Mouse (Mus musculus) T-helper 1 cell (primary cell): Measurements from ENCODE around the gene Anapc15.

Source experiments
- in situ Hi-C: fragments of 300-600 bp; cut with MboI, MseI; formaldehyde crosslinking; loops from one replicate; pipeline ENCODE4 v1.15.1; 2025; ENCODE audit warnings: high pct_unique_total_duplicates

Gene Anapc15

DNA sequence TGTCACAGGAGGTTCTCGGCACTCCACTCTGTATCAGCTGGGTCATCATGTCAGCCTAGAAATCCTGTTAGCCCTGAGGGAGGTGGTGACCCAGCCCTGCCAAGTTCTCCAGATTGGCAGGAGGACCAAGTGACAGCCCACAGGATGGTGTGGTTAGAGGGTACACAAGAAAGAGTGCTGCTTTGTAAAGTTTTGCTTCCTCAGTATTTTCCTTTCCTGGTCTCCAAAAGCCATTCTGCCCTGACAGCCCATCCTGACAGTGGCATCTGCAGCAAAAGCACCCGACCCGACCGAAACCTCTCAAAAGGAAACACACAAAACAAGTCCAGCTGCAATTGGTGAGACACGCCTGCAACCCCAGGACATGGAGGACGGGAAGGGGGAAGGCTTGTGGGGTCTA is 19.3 kb upstream of the Anapc15 start:
- in situ Hi-C loops: loop anchor here (25.0 kb wide), 1 partner anchor 182 kb away; the partner anchor contains the start of gene Clpb

DNA sequence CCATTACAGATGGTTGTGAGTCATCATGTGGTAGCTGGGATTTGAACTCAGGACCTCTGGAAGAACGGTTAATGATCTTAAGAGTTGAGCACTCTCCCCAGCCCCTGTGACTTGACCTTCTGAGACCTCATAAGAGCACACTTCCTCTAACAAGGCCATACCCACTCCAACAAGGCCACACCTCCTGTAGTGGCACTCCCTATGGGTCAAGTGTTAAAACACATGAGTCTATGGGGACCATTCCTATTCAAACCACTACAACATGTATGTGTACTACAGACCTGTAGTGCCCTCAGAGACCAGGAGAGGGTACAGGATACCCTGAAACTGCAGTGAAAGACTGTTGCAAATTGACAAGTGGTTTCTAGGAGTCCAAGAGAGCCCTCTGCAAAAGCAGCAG is 15.6 kb upstream of the Anapc15 start:
- in situ Hi-C loops: loop anchor here (25.0 kb wide), 1 partner anchor 186 kb away; the partner anchor contains the start of gene Clpb

DNA sequence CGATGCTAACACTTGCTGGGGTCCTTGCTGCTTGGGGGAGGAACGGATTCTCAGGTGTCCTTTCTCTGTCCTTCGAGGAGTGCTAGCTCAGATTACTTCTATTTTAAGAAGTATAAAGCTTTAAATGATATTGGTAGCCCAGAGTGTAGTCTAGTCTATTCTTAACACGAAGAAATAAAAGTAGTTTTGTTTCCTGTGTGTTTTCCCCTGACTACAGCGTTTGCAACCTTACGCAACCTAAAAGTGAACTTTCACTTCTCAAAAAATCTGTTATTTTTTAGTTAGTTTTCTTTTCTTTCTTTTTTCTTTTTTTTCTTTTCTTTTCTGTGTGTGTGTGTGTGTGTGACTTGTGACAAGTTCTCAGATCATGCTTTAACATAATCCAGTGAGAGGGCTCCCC is 11.8 kb upstream of the Anapc15 start:
- in situ Hi-C loops: no loop called here

DNA sequence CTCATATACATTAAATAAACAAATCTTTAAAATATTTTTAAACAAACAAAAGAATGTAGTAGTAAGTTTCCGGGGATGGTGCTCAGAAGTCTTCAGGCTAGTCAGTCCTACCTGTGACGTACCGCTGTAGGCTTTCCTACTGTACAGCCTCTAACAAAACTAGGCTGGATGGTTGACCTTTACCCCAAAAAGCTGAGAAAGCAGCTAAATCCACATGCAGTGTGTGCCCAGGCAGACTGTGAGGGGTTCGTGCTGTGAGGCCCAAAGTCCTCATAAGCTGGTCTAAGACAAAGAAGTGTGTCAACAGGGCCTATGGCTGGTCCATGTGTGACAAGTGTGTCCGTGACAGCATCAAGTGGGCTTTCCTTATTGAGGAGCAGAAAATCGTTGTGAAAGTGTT is 10.7 kb upstream of the Anapc15 start:
- in situ Hi-C loops: no loop called here

DNA sequence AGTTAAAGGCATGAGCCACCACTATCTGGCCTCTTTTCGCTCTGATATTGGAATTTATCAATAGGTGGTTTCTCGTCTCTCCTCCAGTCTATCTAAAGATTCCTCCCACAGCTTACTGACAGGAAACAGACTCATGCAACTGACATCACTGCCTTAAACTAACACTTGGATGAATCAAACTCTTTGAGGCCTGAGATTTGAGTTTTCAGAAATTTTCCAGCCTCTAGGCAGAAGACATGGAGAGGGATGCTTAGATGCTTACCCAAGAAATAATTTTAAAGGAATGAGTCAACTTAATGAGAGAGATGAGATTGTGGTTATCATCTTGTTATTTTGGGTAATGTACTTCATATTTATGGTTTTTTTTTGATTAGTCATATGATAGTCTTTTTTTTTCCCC is 9.7 kb upstream of the Anapc15 start:
- in situ Hi-C loops: no loop called here

DNA sequence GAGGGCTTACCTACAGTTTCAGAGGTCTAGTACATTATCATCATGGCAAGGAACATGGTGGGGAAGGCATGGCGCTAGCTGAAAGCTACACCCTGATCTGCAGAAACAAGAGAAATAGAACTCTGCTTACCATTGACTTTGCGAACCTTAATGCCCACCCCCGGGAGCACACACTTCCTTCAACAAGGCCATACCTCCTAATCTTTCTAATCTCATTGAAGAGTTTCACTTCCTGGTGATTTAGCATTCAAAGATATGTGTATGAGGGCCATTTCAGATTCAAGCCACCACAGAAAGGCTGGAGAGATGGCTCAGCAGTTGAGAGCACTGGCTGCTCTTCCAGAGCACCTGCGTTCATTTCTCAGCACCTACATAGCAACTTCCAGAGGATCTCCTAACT is 6.4 kb upstream of the Anapc15 start, which contains the start of gene Folr2:
TSS of gene Folr2 (minus strand) at position 101 of the 400 bp plus-strand sequence.
- in situ Hi-C loops: no loop called here

DNA sequence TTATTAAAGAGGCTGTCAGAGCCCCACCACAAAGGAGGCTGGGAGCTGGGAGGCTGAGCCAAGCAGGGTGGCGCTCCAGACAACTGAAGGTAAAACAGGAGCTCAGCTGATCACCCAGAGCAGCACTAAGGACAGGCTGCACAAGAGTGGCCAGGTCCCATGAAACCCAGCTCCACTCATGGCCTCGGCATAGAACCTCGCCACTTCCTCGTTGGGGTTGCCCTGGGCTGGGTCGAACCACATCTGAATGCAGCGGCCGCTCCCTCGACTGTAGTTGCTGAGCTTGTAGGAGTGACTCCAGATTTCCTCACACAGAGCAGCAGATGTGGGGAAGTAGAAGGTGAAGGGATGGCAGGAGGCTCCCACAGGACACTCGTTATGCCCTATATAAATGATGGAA is 5.2 kb upstream of the Anapc15 start:
- in situ Hi-C loops: no loop called here

DNA sequence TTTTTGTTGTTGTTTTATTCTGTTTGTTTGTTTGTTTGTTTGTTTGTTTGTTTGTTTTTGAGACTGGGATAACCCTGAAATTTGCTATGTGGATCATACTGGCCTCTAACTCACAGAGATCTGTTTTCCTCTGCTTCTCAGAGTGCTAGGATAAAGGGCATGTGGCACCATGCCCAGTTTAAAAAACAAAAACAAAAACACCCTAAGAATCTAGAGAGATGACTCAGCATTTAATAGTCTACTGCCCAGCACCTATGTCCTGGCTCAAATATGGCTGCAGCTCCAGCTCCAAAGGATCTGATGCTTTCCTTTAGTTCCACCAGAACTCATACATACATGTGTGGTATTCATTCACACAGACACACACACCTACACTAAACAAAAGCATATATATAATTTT is 2.5 kb upstream of the Anapc15 start:
- in situ Hi-C loops: no loop called here

DNA sequence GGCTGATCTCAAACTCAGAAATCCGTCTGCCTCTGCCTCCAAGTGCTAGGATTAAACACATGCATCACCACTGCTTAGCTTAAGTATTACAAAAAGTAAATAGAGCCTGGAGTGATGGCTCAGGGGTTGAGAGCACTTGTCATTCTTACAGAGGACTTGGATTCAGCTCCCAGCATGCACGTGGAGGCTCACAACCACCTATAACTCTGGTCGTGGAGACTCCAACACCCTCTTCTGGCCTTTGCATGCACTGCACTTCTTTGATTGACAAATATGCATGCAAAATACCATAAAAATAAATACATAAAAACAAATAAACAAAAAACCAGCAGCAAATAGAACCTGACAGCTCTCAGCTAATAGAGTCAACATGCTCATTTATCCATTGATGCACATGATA is 1.2 kb upstream of the Anapc15 start:
- in situ Hi-C loops: no loop called here

DNA sequence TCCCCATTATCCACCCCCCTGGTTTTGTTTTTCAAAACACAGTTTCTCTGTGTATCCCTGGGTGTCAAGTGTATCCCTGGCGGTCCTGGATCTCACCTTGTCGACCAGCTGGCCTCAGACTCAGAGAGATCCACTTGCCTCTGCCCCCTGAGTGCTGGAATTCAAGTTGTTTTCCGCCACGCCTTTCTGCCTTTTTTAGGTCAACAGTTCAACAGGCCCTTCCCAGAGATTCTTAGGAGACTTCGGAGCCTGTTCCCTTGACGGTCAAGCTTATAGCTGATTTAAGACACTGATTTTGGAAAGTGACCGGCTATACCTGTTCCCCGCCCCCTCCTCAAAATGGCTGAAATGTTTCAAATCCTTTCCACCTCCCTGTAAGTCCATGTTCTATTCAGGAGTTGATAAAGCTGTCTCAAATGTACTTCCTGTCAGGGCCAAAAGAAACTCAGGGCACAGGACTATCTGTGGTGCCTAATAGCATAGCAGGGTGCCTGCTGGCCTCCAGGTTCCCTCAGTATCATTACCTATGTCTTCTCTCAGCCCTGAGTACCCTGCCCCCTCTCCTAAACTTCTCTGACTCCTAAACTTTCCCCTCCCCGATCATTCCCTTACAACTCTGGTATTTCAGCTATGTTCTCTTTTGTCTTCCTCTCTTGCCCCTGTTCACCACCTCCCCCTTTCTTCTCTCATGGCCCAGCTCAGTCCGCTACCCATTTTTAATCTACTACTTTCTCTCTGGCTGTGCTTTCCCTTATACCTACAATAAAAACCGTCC is 3.2 kb downstream of the Anapc15 start:
- in situ Hi-C loops: no loop called here

DNA sequence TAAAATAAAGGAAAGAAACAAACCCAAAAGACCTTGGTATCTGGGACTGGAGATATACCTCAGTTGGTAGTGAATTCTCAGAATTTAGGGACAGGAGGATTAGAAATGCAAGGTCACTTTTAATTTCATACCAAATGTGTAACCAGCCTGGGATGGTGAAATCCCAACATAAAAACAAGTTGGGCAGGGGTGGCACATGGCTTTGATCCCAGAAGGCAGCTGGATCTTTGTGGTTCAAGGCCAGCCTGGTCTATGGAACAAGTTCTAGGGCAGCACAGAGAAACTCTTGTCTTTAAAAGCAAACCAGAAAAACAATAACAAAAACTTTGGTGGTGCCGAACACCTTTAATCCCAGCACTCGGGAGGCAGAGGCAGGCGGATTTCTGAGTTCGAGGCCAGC is 4.0 kb downstream of the Anapc15 start:
- in situ Hi-C loops: no loop called here

DNA sequence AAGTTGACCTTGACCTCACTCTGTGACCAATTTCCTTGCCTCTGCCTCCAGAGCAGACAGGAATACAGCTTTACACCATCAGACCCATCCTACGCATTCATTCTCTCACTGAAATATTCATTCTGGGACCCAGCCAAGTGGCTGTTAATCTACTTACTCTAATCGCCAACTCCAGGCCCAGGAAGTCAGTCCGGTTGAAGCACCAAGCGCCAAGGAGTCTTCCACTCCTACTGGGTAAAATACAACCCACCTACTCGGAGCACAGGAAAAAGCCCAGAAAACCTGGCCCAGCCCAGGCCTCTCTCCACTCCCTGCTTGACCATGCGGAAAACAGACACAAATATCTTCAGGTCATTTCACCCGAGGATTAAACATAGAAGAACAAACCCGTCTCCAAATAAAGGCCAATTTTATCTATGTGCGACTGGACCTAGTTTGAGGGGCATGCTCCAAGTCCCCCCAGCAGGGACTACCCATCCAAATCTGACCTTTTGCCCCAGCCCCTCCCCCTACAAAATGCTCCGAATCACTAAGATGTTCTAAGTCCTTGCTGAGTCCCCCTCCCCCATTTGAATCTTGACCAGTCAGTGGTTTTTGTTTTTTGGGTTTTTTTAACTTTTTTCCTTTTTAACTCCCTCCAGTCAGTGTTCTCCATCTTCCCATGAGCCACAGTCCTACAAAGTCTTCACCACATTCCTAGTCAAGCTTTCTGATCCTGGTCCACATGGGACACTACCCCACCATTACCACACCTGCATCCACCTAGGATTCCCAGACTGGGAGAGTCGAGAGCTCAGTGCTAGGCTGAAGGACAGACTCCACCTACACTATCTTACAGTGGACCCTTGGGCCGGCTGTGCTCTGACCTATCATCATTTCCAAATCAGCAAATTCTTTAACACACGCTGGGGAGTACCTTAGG is 5.0 kb downstream of the Anapc15 start:
- in situ Hi-C loops: no loop called here

DNA sequence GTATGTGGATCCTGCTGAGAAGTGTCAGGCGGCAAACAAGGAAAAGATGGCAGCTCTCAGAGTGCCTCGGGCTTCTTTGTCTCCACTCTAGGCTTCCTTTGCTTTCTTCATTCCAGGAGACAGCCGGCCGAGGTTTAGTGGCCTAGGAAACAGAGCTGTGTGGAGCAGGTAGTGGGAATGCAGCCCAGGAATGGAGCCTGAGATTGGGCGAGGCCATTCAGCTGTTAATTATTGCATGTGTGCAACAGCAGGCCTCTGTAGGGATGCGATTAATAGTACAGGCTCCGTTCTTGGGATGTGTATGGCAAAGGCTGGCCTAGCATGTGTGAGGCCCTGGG is 5.6 kb downstream of the Anapc15 start:
- in situ Hi-C loops: no loop called here

DNA sequence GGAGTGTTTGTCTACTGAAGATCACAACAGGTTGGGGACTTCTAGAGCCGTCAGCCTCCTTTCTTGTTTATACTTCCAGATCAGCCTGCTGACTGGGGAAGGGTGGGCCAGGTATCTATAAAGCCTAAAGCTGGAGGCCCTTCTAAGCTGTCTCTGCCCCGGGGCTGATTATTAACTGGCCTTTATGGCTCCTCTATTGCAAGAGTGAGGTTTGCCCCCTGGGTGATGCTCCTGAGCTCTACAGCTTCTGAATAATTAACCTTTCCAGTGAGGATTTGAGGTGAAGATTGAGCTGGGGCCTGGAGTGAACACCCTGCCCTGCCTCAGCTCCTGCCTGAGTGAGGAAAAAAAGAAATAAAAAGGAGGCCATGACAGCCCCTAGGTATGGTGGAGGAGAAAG is 7.1 kb downstream of the Anapc15 start, which contains the start of gene Folr1:
TSS of gene Folr1 (minus strand) at position 160 of the 400 bp plus-strand sequence.
- in situ Hi-C loops: no loop called here

DNA sequence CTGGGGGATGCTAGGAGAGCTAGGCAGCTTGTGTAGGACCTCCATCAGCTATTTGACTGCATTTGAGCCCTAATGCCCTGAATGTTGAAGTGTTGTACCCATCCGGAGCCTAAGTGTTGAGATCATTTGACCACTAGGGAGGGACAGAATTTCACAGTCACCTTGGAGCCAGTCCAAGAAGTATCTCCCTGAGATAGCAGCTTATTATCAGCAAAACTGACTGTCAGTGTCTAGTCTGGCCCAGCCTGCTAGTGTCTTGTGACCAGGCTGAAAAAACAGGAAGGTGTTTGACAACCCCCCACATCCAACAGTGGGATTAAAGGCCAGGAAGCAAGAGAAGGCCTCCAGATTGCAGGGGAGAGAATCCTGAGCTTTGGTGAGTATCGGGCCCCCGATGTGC is 7.8 kb downstream of the Anapc15 start:
- in situ Hi-C loops: no loop called here

DNA sequence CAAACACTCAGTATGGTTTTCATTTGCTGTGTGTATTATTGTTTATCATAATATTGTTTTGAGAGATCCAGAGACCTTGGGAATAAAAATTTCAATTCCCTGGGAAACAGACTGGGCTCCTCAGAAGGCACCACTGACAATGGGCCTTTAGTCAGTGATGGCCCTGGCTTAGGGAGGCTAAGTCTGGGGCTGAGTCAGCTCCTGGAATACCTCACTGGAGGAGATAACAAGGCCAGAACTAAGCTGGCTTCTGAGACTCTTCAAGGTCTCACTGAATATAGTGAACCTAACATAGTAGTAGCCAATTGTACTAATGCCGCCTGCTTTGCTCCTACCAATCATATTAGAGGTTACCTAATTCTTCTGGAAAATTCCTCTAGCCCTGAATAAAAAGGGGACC is 12.5 kb downstream of the Anapc15 start:
- in situ Hi-C loops: no loop called here

DNA sequence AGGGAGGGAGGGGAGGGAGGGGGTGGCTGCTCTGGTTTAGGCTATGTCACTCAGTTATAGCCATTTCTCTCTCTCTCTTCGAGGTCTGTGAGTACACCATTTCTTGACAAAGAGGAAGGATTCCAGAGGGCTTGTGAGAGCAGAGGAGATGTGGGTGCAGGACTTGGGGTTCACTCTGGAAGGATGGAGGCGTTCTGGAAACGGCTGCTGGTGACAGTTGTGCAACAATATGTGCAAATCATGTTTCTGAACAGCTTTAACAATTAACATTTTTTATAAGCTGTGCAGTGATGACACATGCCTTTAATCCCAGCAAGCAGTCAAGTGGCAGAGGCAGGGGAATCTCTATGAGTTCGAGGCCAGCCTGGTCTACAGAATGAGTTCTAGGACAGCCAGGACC is 17.3 kb downstream of the Anapc15 start:
- in situ Hi-C loops: no loop called here

DNA sequence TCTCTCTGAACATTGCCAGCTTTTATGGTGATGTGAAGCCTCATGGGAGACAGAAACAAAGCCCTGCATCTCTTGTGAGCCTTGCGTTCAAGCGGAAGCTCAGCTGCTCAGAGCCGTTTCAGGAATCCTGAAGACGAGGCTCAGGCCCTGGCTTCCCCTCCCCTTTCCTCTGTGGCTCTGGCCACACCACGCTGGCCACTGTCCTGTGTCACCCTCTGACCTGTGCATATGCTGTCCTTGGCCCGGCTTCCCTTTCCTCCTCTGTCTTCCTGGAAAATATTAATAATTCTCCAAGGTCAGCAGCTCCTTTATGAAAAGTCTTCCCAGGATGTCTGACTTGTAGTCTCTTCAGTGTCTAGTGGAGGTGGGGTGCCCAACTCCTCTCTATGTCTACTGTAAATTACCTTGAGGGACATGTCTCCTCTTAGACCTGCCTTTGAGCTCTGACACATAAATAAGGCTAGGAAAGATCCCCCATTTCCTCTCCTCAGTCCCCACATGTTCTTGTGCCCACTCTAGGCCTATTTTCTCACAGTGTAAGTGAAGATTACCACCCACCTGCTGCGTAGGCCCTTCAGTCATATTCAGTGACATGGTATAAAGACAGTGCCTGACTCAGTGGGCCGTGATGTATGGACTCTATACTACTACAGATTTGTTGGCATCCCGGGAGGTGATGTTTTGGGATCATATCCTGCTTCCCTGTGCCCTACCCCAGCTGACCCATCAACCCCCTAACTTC is 19.1 kb downstream of the Anapc15 start:
- in situ Hi-C loops: no loop called here

DNA sequence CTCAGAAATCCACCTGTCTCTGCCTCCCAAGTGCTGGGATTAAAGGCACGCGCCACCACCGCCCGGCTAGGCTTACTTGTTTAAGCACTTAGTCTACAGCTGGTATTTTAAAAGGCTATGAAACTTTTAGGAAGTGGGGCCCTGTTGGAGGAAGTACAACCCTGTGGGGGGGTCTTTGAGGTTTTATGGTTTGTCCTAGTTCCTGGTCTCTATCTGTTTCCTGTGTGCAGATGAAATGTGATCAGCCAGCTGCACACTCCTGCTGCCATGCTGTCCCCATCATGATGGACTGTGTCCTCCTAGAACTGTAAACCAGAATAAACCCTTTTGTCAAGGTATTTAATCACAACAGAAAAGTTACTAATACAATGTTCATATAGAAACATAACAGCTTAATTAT is 20.6 kb downstream of the Anapc15 start:
- in situ Hi-C loops: no loop called here

DNA sequence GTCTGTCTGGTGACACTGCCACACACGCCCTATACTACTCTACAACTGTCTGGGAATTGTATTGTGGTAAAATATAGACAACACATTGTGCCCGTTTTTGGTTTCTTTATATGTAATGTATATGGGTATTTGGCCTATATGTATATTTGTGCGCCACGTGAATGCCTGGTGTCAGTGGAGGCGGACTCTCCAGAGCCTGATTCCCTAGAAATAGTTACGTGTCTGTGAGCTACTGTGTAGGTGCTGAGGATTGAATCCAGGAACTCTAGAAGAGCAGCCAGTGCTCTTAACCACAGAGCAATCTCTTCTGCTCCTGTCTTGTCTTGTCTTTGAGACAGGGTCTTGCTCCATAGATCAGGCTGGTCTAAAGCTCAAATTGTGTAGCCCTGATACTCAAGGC is 22.8 kb downstream of the Anapc15 start:
- in situ Hi-C loops: no loop called here

DNA sequence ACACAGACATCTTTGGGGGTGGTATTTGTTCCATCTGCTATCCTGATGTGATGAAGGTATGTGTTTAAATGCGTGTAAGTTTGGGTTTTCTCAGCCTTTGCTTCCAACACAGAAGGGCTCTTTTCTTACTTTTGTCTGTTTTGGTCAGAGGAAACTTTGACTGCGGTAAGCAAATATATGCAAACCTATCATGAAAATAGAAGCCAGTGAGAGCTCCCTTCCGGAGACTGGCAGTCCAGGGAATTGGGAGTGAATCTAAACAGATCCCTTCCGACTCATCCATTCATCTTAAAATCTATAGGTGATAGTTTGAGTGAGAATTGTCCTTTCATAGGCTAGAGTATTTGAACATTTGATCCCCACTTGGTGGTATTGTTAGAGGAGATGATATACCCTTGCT is 24.9 kb downstream of the Anapc15 start:
- in situ Hi-C loops: no loop called here

DNA sequence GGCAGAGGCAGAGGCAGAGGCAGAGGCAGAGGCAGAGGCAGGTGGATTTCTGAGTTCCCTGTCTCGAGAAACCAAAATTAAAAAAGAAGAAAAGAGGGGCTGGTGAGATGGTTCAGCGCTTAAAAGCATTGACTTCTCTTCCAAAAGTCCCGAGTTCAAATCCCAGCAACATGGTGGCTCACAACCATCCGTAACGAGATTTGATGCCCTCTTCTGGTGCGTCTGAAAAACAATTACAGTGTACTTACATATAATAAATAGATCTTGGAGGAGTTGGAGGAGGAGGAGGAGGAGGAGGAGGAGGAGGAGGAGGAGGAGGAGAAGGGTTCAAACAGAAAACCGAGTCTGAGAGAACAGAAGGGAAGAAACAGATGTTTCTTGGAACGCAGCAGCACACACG is 32.2 kb downstream of the Anapc15 start:
- in situ Hi-C loops: loop anchor here (5.0 kb wide), 1 partner anchor 37 kb away; the partner anchor contains the start of genes Lrrc51 and Numa1
